Mouse (Mus musculus): ENCODE results near the gene Tada2a. TPM values are rescaled to one million over a fixed set of nuclear protein-coding genes. Genes with fewer than 3 reads are reported as not detected.

Tada2a gene
- polyA plus RNA-seq (2015; fragmentation: Nextera tagmentation; extraction: Ambion mirVana), result 5.7 and 6.1 TPM in 2 replicates

- Histone ChIP-seq H3K4me1 (ENCODE audit: insufficient read depth) (peaks cover 8% of the 10 kb centered on the region), H3K4me3 (ENCODE audit: low read depth, low read length) (peak within 1 kb of the TSS; percentile 89), H3K9ac (replicated peaks) (peak within 1 kb of the TSS; percentile 86), H3K36me3 (replicated peaks; ENCODE audit: insufficient read depth, low read length) (peaks cover 11% of the 10 kb centered on the region), H3K27me3 (ENCODE audit: insufficient read depth, low read length) (no peaks in the 10 kb centered on the region), H3K4me2 (ENCODE audit: low read depth, low read length) (peak within 1 kb of the TSS; percentile 98), H3K9me3 (ENCODE audit: low read length) (no peaks in the 10 kb centered on the region), H3K27ac (ENCODE audit: low read depth) (peak within 1 kb of the TSS; percentile 55; the same call in 1 of the 2 replicates)
- under 1% methylated on average over 64 of the region's 83 CpGs for WGBS (ENCODE audit: insufficient replicate concordance)
- no peak for TF ChIP-seq EP300 (IDR thresholded peaks at IDR 0.05; ENCODE audit: low read depth)
- no peak for TF ChIP-seq CTCF (IDR thresholded peaks at IDR 0.05; ENCODE audit: low read depth)
- peak; percentile 98 for ATAC-seq
- peak; percentile 90 for DNase-seq
These were observed at the start of gene Tada2a, which contains the start of gene Acaca for GRCm38 (mm10) chr11:84128943-84129798. Gene Tada2a, minus strand, starts transcription at chr11:84129600. Gene Acaca, plus strand, starts transcription at chr11:84129672.

GRCm38 (mm10) chr11:84178571-84178970 lies 49.2 kb upstream of the Tada2a start:
- H3K4me1 ChIP-seq (ENCODE audit: insufficient read depth), result peaks cover 13% of the 10 kb centered on the region
- TF ChIP-seq CTCF (IDR thresholded peaks at IDR 0.05; ENCODE audit: low read depth), result no peak
- TF ChIP-seq EP300 (IDR thresholded peaks at IDR 0.05; ENCODE audit: low read depth), result no peak
- 42% methylated on average over 4 of the region's 4 CpGs for WGBS (ENCODE audit: insufficient replicate concordance)
- H3K4me2 ChIP-seq (ENCODE audit: low read depth, low read length), result peak overlapping the region; percentile 99
- no peaks in the 10 kb centered on the region for H3K27me3 ChIP-seq (ENCODE audit: insufficient read depth, low read length)
- H3K4me3 ChIP-seq (ENCODE audit: low read depth, low read length), result peak overlapping the region; percentile 92
- no peak for DNase-seq
- H3K27ac ChIP-seq (ENCODE audit: low read depth), result peak overlapping the region; percentile 89; the same call in 1 of the 2 replicates
- H3K9ac ChIP-seq (replicated peaks), result peak overlapping the region; percentile 80; the same call in 1 of the 2 replicates
- ATAC-seq, result no peak
- no peaks in the 10 kb centered on the region for H3K9me3 ChIP-seq (ENCODE audit: low read length)
- H3K36me3 ChIP-seq (replicated peaks; ENCODE audit: insufficient read depth, low read length), result no peaks in the 10 kb centered on the region

- H3K9ac ChIP-seq (replicated peaks), result no peak overlapping the region
- peak overlapping the region; percentile 45 for H3K4me2 ChIP-seq (ENCODE audit: low read depth, low read length)
- no peaks in the 10 kb centered on the region; the same call in 1 of the 2 replicates for H3K4me1 ChIP-seq (ENCODE audit: insufficient read depth)
- no peaks in the 10 kb centered on the region for H3K9me3 ChIP-seq (ENCODE audit: low read length)
- no peak for TF ChIP-seq EP300 (IDR thresholded peaks at IDR 0.05; ENCODE audit: low read depth)
- no peak for TF ChIP-seq CTCF (IDR thresholded peaks at IDR 0.05; ENCODE audit: low read depth)
- peak overlapping the region; percentile 30; the same call in 1 of the 2 replicates for H3K27ac ChIP-seq (ENCODE audit: low read depth)
- H3K4me3 ChIP-seq (ENCODE audit: low read depth, low read length), result 0 out of 2 replicates have a peak overlapping the region, but pooled peaks have one; percentile 18
- DNase-seq, result no peak
- peak; percentile 33; the same call in 1 of the 2 replicates for ATAC-seq
- no peaks in the 10 kb centered on the region for H3K27me3 ChIP-seq (ENCODE audit: insufficient read depth, low read length)
- H3K36me3 ChIP-seq (replicated peaks; ENCODE audit: insufficient read depth, low read length), result no peaks in the 10 kb centered on the region
- 61% methylated on average over 11 of the region's 11 CpGs for WGBS (ENCODE audit: insufficient replicate concordance)
These were observed 43.4 kb upstream of the Tada2a start for GRCm38 (mm10) chr11:84172539-84173435.

DNA sequence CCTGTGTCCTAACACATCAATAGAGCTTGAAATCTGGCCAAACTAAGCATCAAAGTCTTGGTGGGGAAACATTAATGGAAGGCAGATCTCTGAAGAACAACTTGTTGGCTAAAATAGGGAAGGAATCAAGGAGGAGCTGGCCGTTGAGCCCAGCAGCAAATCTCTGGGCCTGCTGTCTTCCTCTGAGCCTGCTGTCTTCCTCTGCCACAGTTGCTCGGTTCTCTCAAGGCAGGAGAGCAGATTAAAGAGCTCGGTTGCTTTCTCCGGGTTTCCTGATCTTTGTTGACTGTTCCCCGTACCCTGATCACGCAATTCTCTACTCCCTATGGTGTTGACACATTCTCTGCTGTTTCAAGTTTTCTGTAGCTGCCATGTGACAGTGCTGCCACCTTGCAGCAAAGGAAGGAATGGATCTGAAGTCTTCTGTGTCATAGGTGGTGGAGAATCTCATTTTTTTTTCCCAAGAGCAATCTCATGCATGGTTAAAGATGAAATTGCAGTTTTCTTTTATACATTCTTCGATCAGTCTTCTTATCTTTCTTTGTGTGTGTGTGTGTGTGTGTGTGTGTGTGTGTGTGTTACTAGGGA lies 39.4 kb upstream of the Tada2a start:
- peak; percentile 95 for ATAC-seq
- Histone ChIP-seq H3K27me3 (ENCODE audit: insufficient read depth, low read length) (no peaks in the 10 kb centered on the region), H3K9ac (replicated peaks) (no peak overlapping the region), H3K36me3 (replicated peaks; ENCODE audit: insufficient read depth, low read length) (no peaks in the 10 kb centered on the region), H3K4me1 (ENCODE audit: insufficient read depth) (no peaks in the 10 kb centered on the region; the same call in 1 of the 2 replicates), H3K4me2 (ENCODE audit: low read depth, low read length) (peak overlapping the region; percentile 53), H3K27ac (ENCODE audit: low read depth) (peak overlapping the region; percentile 91), H3K9me3 (ENCODE audit: low read length) (no peaks in the 10 kb centered on the region), H3K4me3 (ENCODE audit: low read depth, low read length) (no peak overlapping the region)
- 0 out of 2 replicates have a peak, but pooled peaks have one; percentile 24 for TF ChIP-seq EP300 (IDR thresholded peaks at IDR 0.05; ENCODE audit: low read depth)
- peak; percentile 86 for TF ChIP-seq CTCF (IDR thresholded peaks at IDR 0.05; ENCODE audit: low read depth)
- WGBS (ENCODE audit: insufficient replicate concordance), result 13% methylated on average over 7 of the region's 7 CpGs
- DNase-seq, result peak; percentile 52

DNA sequence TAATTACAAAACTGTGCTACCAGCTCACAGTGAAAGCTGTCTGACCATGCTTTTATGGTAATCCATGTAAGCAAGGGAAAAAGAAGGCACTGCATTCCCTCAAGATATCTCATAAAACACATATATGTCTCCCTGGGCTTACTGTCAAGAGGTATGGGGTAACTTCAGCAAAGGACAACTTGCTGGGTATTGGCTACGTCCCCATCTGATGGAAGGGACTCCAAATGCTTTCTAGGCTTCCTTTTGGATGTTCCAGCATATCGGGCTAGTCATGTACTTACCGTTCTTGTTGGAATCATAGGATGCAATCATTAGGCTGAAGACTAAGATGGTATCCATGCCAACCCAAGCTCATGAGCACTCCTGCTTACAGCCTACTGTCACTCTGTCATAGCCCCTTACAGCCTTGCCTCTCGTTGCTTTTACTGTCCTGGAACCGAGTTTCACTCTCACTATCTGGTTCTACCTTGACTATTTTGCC lies 37.7 kb upstream of the Tada2a start, which contains the start of gene Gm11437:
Gene Gm11437, minus strand, starts transcription at position 431 of the 481 bp plus-strand sequence.
- H3K9ac ChIP-seq (replicated peaks), result no peak within 1 kb of the TSS
- no peak for TF ChIP-seq CTCF (IDR thresholded peaks at IDR 0.05; ENCODE audit: low read depth)
- TF ChIP-seq EP300 (IDR thresholded peaks at IDR 0.05; ENCODE audit: low read depth), result no peak

More for the DNA sequence above, 37.7 kb upstream of the Tada2a start, which contains the start of gene Gm11437:
- Histone ChIP-seq H3K4me2 (ENCODE audit: low read depth, low read length) (no peak within 1 kb of the TSS), H3K27ac (ENCODE audit: low read depth) (peak within 1 kb of the TSS; percentile 91), H3K36me3 (replicated peaks; ENCODE audit: insufficient read depth, low read length) (no peaks in the 10 kb centered on the region), H3K4me3 (ENCODE audit: low read depth, low read length) (no peak within 1 kb of the TSS), H3K9me3 (ENCODE audit: low read length) (no peaks in the 10 kb centered on the region), H3K27me3 (ENCODE audit: insufficient read depth, low read length) (no peaks in the 10 kb centered on the region), H3K4me1 (ENCODE audit: insufficient read depth) (no peaks in the 10 kb centered on the region; the same call in 1 of the 2 replicates)
- no peak for DNase-seq
- 70% methylated on average over 5 of the region's 5 CpGs for WGBS (ENCODE audit: insufficient replicate concordance)
- ATAC-seq, result no peak

Measured in liver, postnatal 0 days (tissue).